Mouse (Mus musculus) left cerebral cortex, postnatal 14 days (tissue): ENCODE measurements around the gene St3gal2. TPM values are rescaled to one million over a fixed set of nuclear protein-coding genes. Genes with fewer than 3 reads are reported as not detected.

Experiments
- DNase-seq, 2 experiments: peaks; one replicate each; pipeline ENCODE4 v3.0.0; 2021 to 2022; ENCODE audit warnings: low spot score in 2 of 2, mixed read lengths in 1 of 2
- intact Hi-C: fragments of 180-260 bp; cut with DNase I; formaldehyde crosslinking; loops from one replicate; pipeline ENCODE4 v1.15.1; 2025
- long read RNA-seq, 2 experiments: library from polyadenylated mRNA; stranded (forward); transcript quantifications; one replicate each; pipeline ENCODE4 v2.0.0; 2021
- total RNA-seq, 2 experiments: library from RNA; stranded (reverse); gene quantifications; 2 replicates each; pipeline ENCODE4 v1.2.3; 2021

The St3gal2 gene
- total RNA-seq, result 10 to 100 TPM; 84.6 to 88.4 TPM
- long read RNA-seq, experiment 1, full-length matches to known transcripts, result 62 of 91 reads
- long read RNA-seq, experiment 1, partial matches to known transcripts, result 26 of 91 reads
- long read RNA-seq, experiment 1, other reads (novel, unspliced or antisense), result 3 of 91 reads
- long read RNA-seq, experiment 2, full-length matches to known transcripts, result 49 of 67 reads
- long read RNA-seq, experiment 2, partial matches to known transcripts, result 14 of 67 reads
- long read RNA-seq, experiment 2, other reads (novel, unspliced or antisense), result 4 of 67 reads

DNA sequence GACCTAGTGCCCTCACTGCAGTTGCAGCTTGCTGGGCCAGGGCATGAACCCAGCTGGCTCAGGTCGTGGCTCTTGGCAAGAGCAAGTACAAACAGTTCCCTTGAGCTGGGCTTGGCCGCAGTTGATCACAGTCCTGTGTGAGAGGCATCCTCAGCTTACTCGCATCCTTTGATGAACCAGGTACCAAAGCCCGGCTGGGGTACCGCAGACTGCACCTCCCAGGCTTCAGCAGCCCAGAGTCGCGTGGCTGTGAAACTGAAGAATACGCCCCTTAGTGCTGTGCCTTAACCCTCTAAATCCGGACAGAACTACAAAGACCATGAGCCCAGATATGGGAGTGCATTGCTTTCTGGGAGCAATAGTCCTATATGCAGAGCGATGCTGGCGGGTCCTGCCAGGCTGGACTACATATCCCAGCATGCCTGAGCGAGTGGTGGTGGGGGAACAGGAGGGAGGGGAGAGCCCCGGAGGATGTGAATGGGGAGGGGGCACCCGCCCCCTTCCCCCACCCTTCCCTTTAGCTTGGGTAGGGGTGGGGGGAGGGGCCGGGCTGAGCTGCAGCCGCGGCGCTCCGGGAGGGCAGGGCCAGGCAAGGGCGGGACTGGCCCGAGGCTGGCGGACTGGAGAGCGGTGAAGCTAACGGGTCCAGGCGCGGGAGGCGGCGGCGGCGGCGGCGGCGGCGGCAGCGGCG, at the start of gene St3gal2:
TSS of gene St3gal2 (plus strand) at position 582 of the 691 bp plus-strand sequence.
- peak; percentile 91 to 94 for DNase-seq
- intact Hi-C loops, result loop anchor here (5.0 kb wide), 1 partner anchor 48 kb away; no protein-coding TSS in a partner anchor

DNA sequence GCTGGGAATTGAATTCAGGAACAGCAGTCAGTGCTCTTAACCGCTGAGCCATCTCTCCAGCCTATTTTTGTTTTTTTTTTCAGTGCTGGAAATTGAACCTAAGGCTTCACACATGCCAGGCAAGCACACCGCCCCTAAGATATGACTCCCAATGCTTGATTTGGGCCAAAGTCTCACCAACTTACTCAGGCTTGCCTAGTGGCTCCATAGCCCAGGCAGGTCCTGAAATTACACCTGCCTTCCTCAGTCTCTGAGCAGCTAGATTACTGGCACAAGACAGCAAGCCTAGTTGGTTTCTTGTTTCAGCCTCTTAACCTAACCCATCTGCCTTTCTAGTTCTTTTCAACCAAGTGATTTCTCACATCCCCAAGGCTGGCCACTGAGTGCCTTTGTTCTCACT, 49.2 kb upstream of the St3gal2 start:
- intact Hi-C loops, result no loop called here

DNA sequence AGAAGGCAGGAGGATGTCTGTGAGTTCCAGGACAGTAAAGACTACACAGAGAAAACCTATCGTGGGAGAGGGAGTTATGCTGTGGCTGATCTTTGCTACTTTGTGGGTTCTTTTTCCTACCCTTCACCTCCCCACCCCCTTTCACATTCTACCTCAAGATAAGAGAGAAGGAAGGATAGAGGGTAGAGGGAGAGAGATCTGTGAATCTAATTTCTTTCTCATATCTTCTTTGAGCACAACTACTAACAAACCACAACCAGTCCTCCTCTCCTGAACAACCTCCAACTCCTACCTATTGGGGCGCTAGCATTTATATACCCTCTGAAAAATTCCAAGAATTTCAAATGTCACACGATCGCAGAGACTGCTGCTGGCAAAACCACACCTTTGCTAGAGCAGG, 41.9 kb upstream of the St3gal2 start:
- intact Hi-C loops, result no loop called here
- DNase-seq, result no peak

More for the DNA sequence above, 49.2 kb upstream of the St3gal2 start:
- DNase-seq, result no peak

DNA sequence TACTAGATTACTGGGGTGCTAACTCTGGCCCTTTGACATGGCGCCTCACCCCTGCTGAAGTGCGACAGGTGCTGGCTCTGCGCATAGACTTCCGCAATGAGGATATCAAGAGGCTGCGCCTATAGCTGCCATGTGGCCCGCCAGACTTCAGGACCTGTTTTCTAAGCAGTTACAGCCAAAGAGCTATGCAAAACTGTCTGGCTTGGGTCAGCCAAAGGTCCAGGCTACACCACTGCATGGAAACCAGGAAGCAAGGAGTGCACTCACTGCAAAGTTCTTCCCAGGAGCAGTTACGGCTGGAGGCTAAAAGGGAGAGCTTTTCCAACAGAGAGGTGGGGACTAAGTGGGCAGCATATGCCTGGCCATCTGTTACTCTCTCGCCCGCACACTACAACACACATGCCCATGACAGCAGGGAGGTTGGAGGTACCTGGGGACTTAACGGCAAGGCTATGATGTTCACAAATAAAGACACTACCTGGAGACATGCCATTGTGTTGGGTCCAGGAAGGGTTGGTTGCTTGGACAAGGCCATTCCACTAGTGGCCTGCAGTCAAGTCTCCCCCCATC, 37.9 kb upstream of the St3gal2 start:
- DNase-seq, result no peak
- intact Hi-C loops, result no loop called here

DNA sequence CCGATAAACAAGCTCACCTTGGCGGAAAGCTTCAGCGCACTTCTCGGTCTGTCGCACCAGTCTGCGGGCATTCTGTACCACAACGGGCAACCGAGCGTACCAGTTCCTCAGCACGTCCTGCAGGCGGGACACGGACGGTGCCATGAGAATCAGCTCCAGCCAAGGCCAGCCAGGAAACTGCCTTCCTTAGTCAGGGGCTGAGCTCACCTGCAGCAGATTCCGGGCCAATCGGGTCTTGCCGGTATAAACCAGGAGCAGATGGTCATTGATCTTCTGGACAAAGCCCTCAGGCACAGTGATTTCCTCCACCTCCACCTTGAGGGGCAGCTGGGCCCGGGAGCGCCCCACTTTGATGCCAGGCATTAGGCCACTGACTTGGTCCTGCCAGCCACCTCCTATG, 35.9 kb upstream of the St3gal2 start:
- intact Hi-C loops, result no loop called here
- no peak for DNase-seq

DNA sequence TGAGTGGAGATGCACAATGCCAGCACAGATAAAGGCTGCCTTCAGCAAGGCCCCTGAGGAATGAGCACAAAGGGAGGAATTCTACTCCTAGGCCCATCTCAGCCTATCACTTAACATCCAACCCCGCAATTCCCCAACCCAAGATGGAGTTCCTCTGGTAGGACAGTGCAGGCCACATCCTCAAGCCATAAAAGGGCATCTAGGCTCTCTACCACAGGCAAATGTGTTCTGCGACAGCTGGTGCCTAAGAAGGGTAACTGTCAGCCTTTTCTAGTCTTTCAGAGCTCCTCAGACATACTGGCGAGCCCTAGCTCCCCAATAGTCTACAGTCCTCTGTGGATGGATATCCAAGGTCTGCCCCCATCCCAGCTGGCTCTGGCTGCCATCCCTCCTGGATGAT, 33.1 kb upstream of the St3gal2 start:
- intact Hi-C loops, result no loop called here
- DNase-seq, result no peak

DNA sequence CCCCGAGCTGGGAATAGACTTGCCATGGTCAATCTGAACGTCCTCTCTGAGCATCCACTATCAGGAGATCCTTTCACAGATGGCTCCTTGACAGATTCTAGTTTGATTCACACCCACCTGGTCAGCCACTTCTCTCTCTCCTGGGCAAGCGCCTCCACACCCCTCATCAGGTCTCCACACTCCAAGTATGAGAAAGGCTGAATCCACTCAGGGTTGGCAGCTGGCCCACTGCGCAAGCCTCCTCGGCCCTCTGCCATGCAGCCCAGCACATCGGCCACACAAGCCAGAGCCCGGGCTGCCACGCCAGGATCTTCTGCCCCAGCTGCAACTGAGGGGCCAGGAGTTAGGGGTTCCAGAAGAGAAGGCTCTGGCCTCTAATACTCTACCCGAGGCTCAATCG, 32.2 kb upstream of the St3gal2 start:
- no peak for DNase-seq
- intact Hi-C loops, result no loop called here

DNA sequence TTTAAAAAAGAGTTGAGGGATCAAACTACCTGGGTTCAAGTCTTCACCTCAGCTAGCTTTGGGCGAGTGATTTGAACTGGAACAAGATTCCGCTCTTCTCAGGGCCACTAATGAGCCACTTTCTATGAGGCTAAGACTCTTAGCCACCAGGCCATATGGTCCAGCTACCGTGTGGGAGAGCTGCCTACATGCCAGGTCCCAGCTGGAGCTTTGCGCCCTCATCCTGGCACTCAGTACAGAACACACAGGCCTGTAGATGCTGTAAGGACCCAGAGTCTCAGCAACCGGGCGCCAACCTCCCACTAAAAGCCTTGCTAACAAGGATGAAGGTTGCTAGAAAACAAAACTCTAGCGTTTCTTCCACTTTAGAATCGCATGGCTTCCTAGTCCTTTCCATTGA, 31.3 kb upstream of the St3gal2 start:
- intact Hi-C loops, result no loop called here

DNA sequence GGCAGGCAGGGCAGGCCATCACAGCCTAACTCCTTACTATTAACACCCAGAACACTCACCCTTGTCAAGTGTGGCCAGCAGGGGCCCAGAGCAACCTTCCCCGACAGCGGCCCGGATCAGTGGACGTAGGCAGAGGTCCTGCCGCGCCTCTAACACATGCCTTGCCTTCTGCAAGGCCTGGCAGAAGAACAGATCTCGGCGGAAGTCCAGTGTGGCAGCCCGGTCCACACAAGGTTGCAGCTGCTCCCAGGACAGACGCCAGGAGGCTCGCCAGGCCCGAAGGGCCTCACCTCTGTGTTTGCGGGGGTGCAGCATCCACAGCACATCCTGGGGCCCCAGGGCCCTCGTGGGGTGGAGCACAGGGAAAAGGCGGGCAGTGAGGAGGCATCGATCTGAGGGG, 30.9 kb upstream of the St3gal2 start:
- no peak for DNase-seq
- intact Hi-C loops, result no loop called here

More for the DNA sequence above, 31.3 kb upstream of the St3gal2 start:
- DNase-seq, result no peak

DNA sequence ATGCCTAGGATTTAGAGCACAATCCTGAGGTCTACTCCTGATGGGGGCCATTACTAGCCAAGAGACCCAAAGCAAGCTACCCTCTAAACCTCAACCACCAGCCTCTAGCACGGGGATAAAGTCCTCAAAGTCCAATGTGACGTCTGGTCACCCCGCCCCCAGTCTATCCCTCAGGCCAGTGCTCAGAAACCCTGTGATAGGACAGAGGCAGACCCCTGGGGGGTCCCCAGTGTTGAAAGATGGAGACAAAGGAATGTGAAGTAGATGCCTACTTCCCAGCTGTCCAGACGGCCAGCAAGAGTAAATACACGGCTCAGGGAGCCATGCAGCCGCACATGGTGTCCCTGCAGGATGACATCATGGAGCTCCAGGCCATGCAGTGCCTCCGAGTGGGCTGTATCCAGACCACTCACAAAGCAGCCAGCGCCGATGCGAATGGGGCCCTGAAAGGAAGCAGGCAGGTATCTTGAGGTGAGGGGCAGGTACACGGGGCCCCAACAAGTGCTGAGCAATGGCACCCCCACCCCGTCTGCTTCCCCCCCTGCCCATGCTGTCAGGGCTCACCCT, 29.7 kb upstream of the St3gal2 start:
- DNase-seq, result no peak
- intact Hi-C loops, result no loop called here

DNA sequence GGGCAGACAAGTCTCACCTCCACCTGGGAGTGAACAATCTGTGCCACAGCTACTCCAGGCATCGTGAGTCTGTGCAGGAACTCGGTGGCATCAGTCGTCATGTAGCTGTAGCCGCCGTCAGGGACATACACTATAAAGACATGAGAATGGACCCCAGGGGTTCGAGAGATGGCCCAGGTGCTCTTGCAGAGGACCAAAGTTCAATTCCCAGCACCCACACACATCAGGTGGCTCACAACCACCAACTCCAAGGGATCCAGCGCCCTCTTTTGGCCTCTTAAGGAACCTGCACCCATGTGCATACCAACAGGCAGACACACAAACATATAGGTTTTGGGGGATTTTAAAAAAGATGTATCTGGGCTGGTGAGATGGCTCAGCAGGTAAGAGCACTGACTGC, 27.7 kb upstream of the St3gal2 start:
- intact Hi-C loops, result no loop called here
- no peak for DNase-seq

DNA sequence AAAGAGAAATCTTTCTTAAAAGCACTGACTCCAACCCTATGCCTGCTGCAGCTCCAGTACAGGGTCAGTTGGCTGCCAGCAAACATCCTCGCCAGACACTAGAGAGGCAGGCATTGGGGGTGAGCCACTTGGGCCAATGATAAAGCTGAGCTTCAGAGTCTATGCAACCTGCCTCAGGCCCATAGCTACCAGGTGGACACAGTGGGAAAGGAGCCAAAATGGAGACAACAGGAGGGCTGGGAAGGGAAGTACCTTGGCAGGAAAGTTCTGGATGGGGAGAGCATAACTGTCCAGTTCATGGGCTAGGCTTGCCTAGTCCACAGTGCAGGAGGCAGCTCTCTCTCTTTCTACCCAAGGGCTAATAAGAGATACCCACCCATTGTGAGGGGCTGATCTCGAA, 26.8 kb upstream of the St3gal2 start:
- no peak for DNase-seq
- intact Hi-C loops, result no loop called here

DNA sequence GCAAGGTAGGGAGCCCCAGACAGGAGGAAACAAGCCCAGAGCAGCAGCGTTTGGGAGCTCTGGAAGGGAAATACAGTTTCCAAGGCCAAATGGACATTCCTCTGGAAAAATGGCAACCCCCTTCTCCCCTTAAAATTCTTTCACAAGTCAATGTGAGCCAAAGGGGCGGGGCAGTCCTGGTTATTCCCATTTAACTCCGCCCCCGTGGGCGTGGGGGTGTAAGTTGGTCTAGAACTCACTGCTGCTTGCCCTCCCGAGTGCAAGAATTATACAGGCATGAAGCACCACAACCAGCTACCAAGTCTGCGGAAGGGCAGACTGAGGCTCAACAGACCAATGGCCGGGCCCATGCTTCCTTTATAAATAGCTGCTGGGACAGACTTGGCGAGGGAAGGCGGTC, 24.9 kb upstream of the St3gal2 start:
- intact Hi-C loops, result no loop called here
- DNase-seq, result no peak

DNA sequence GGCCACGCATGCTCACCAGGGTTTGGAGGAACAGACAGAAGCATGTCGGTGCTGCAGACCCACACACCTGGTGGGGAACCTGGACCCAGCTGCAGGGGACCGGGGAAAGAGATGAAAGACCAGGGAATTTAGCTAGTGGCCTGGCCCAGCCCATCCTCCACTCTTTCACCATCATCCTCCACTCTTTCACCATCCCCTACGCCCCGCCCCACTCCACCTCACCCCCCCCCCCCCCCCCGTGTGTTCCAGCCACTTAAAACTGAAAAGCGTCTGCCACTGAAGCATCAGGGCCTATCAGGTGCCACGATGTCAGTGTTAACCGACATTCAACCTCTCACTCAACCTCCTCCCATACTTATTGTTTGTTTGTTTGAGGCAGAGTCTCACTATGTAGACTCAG, 24.5 kb upstream of the St3gal2 start:
- intact Hi-C loops, result no loop called here
- no peak for DNase-seq

DNA sequence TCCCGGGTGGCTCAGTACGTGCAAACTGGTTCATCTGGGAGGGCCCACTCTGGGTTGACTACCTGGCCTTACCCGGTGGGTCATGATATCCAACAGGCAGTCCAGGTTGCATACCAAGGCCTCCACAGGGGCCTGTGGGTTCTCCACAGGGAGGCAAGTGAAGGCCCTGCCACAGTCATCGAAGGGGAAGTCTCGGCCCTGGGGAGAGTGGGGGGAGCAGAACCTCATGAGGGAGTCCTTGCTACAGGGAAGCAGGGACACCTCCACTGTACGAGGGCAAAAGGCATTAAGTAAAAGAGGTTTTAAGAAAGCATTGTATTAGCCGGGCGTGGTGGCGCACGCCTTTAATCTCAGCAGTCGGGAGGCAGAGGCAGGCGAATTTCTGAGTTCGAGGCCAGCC, 23.9 kb upstream of the St3gal2 start:
- intact Hi-C loops, result no loop called here
- DNase-seq, result no peak

DNA sequence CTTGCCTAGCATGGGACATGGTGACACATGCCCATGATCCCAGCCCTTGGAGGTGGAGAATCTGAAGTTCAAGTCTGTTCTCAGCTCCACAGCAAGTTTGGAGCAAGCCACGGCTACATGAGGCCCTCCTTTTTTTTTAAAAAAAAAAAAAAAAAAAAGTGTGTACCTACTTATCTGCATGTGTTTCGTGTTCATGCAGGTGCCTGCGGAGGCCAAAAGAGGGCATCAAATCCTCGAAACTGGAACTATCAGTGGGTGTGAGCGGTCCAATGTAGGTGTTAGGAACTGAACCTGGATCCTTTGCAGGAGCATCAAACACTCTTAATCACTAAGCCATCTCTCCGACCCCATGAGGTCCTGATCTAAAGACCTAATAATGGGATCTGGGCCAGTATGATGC, 22.2 kb upstream of the St3gal2 start:
- no peak for DNase-seq
- intact Hi-C loops, result no loop called here

DNA sequence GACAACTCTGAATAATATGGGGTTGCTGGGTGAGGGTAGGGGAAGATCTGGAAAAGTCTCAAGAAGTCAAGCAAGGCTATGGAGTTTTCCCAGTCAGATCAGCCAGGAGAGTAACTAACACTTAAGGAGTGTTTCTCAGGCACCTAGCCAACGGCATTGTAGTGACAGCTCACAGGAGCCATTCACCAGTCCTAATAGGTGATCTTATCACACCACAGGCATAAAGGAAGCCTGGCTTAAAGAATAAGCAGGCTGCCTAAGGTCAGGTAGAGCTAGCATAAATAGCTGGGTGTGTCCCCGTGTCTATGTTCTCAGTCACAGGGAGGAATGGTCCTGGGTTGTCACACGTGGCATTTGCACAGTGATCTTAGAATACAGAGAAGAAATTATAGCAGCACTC, 18.7 kb upstream of the St3gal2 start:
- no peak for DNase-seq
- intact Hi-C loops, result no loop called here

DNA sequence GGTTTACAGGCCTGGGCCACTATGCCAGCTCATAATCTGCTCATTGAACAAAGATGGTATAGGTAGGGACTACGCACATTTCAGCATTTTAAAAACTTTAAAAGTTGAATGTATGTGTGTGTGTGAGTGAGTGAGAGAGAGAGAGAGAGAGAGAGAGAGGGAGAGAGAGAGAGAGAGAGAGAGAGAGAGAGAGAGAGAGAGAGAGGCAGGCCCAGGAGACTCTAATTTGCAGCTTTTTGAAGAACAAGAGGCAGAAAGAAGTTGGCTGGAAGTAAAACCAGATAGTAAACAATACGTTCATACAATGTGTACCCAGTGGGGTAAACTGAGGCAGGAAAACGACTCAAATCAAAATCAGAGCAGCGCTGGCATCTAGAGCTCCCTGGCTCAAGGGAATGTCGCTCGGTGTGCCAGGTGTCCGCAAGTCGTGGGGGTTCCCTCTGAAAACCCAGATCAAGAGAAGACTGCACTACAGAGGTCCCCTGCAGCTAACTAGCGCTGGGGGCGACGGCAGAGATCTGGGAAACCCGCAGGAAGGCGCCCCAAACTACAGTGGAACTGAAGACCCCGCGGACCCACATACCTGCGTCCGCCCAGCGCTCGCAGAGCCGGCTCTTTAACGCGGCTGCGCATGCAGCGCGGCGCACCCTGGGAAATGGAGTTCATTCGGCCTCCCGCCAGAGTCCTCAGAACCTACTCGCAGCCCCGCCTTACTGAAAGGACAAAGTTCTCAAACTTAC, 17.7 kb upstream of the St3gal2 start, which contains the start of gene Fuk:
TSS of gene Fuk (minus strand) at position 650 of the 740 bp plus-strand sequence.
- DNase-seq, result peak; percentile 74 to 85
- intact Hi-C loops, result no loop called here

DNA sequence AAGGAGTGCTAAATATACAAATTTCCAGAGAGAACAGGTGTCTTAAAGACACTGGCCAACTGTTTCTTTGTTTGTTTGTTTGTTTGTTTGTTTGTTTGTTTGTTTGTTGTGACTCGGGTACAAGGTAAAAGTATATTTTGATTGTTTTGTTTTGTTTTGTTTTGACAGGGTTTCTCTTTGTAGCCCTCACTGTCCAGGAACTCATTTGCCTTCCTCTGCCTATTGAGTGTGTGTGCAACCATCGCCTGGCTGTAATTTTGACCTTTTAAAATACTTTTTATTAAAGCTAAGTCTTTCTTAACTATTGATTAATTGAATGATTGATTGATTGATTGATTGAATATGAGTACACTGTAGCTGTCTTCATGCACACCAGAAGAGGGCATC, 17.1 kb upstream of the St3gal2 start:
- intact Hi-C loops, result no loop called here
- no peak for DNase-seq

DNA sequence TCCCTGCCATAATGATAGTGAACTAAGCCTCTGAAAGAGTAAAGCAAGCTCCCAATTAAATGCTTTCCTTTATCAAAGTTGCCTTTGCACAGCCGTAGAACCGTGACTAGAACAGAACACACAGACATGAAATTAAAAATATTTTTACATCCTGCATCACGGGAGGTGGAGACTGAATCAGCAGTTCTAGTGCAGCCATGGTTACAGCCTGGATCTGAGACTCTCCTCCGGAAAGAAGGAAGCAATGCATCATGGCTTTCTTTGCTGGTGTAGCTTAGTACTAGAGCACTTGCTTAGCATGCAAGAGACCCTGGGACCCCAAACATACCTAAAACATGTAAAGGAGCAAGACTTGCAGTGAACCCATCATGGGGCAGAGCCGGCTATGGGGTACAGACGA, 14.3 kb upstream of the St3gal2 start:
- peak; percentile 35 to 60 for DNase-seq
- intact Hi-C loops, result no loop called here
